In the genomic region with DNA sequence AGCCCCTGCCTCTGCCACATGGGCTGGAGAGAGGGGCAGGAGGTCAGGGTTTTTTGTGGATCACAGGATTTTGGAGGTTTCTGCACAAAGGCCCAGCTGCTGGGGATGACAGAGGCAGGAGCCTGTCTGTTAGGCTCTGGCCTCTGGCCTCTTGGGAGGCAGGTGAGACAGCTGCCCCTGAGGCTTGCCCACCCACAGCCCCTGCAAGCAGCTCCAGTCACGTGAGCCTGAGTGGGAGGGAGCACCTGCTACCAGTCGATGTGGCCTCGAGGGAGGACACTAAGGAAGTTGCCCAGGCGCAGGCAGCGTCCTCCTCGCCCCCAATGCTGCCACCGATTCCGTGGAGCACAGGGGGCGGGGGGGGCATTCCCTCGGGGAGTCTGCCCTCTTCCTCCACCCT, we compare ENCODE assay signal across 24 mouse cellular contexts.
DNase-seq lines count a peak whose midpoint lies in the region; ATAC-seq lines count a peak whose summit lies in the region.
"Had no signal": no experiment of that assay in that cellular context is flagged by ENCODE, and none has a peak within 500 bp of the region (broad histone marks: within the 10 kb centered on the region; RNA-seq: fewer than 3 reads in every experiment).

No protein-coding gene starts in this region.

- H3K36me3 ChIP-seq in embryonic facial prominence, embryonic 14.5 days (ENCODE audit: control insufficient read depth, insufficient read depth, low read length), result no peaks in the 10 kb centered on the region
- no peaks in the 10 kb centered on the region for H3K36me3 ChIP-seq in embryonic facial prominence, embryonic 10.5 days (replicated peaks)
- no peaks in the 10 kb centered on the region for H3K36me3 ChIP-seq in hindbrain, embryonic 11.5 days (ENCODE audit: control insufficient read depth, insufficient read depth, low read length)
- H3K36me3 ChIP-seq in hindbrain, embryonic 14.5 days (replicated peaks; ENCODE audit: control insufficient read depth, insufficient read depth), result no peaks in the 10 kb centered on the region
- H3K36me3 ChIP-seq in neural tube, embryonic 15.5 days, result no peaks in the 10 kb centered on the region
- H3K36me3 ChIP-seq in neural tube, embryonic 11.5 days (ENCODE audit: control insufficient read depth, insufficient read depth, low read length), result no peaks in the 10 kb centered on the region
- H3K36me3 ChIP-seq: embryonic facial prominence, embryonic 13.5 days; heart, embryonic 10.5 days; limb, embryonic 15.5 days; liver, embryonic 15.5 days had no signal

- DNase-seq in embryonic facial prominence, embryonic 14.5 days (ENCODE audit: low spot score), result peak; percentile 55
- no peak for DNase-seq in embryonic facial prominence, embryonic 10.5 days (ENCODE audit: low spot score)
- DNase-seq in hindbrain, embryonic 11.5 days (ENCODE audit: low spot score), result peak; percentile 32
- DNase-seq in hindbrain, embryonic 14.5 days (ENCODE audit: low spot score), result no peak
- DNase-seq in neural tube, embryonic 10.5 days (ENCODE audit: extremely low spot score, low spot score), result peak; percentile 32
- no peak for DNase-seq in neural tube, embryonic 11.5 days (ENCODE audit: low spot score)
- DNase-seq in thymus, postnatal 25 days, result no peak
- DNase-seq: adrenal gland, postnatal 25 days; cerebellum, adult 9-10 months; gastrocnemius, postnatal 10 days; heart, postnatal 4 days; kidney, adult 18-20 months; kidney, postnatal 4 days; lung, postnatal 4 days; thymus, adult 18-20 months; thymus, postnatal 4 days had no signal

- H3K4me1 ChIP-seq in embryonic facial prominence, embryonic 14.5 days (ENCODE audit: control insufficient read depth, insufficient read depth, low read length), result peaks cover 5% of the 10 kb centered on the region
- peaks cover 28% of the 10 kb centered on the region for H3K4me1 ChIP-seq in embryonic facial prominence, embryonic 10.5 days
- H3K4me1 ChIP-seq in hindbrain, embryonic 11.5 days (replicated peaks; ENCODE audit: control insufficient read depth, insufficient read depth, low read length), result peaks cover 3% of the 10 kb centered on the region; the same call in 1 of the 2 replicates
- H3K4me1 ChIP-seq in hindbrain, embryonic 14.5 days (replicated peaks; ENCODE audit: control insufficient read depth, insufficient read depth, low read length), result peaks cover 9% of the 10 kb centered on the region
- H3K4me1 ChIP-seq in neural tube, embryonic 15.5 days, result peaks cover 11% of the 10 kb centered on the region; the same call in 1 of the 2 replicates
- H3K4me1 ChIP-seq in neural tube, embryonic 11.5 days (ENCODE audit: control insufficient read depth, insufficient read depth, low read length), result peaks cover 9% of the 10 kb centered on the region

- H3K4me2 ChIP-seq in embryonic facial prominence, embryonic 14.5 days (ENCODE audit: low read depth, low read length), result no peak overlapping the region
- H3K4me2 ChIP-seq in hindbrain, embryonic 11.5 days (replicated peaks; ENCODE audit: low read depth, low read length), result no peak overlapping the region
- no peak overlapping the region for H3K4me2 ChIP-seq in hindbrain, embryonic 14.5 days (replicated peaks)
- H3K4me2 ChIP-seq in neural tube, embryonic 15.5 days, result no peak overlapping the region
- H3K4me2 ChIP-seq in neural tube, embryonic 11.5 days (ENCODE audit: low read depth), result no peak overlapping the region
- H3K4me2 ChIP-seq: embryonic facial prominence, embryonic 13.5 days; limb, embryonic 15.5 days; liver, embryonic 15.5 days had no signal

- H3K9me3 ChIP-seq in embryonic facial prominence, embryonic 14.5 days (ENCODE audit: control insufficient read depth, low read length), result no peaks in the 10 kb centered on the region
- no peaks in the 10 kb centered on the region for H3K9me3 ChIP-seq in embryonic facial prominence, embryonic 10.5 days
- no peaks in the 10 kb centered on the region for H3K9me3 ChIP-seq in hindbrain, embryonic 11.5 days (ENCODE audit: control insufficient read depth, low read length)
- H3K9me3 ChIP-seq in hindbrain, embryonic 14.5 days (ENCODE audit: control insufficient read depth, low read length), result no peaks in the 10 kb centered on the region
- H3K9me3 ChIP-seq in neural tube, embryonic 15.5 days (replicated peaks), result no peaks in the 10 kb centered on the region
- no peaks in the 10 kb centered on the region for H3K9me3 ChIP-seq in neural tube, embryonic 11.5 days (ENCODE audit: control insufficient read depth, low read length)
- H3K9me3 ChIP-seq: embryonic facial prominence, embryonic 13.5 days; heart, embryonic 10.5 days; limb, embryonic 15.5 days; liver, embryonic 15.5 days had no signal

- WGBS in embryonic facial prominence, embryonic 14.5 days, result 66% methylated on average over 7 of the region's 10 CpGs
- 55% methylated on average over 10 of the region's 10 CpGs for WGBS in embryonic facial prominence, embryonic 10.5 days
- 44% methylated on average over 10 of the region's 10 CpGs for WGBS in hindbrain, embryonic 11.5 days
- 26% methylated on average over 10 of the region's 10 CpGs for WGBS in hindbrain, embryonic 14.5 days
- 24% methylated on average over 10 of the region's 10 CpGs for WGBS in neural tube, embryonic 15.5 days
- 55% methylated on average over 10 of the region's 10 CpGs for WGBS in neural tube, embryonic 11.5 days

- H3K4me3 ChIP-seq in embryonic facial prominence, embryonic 14.5 days (ENCODE audit: low read depth, low read length), result no peak overlapping the region
- no peak overlapping the region for H3K4me3 ChIP-seq in embryonic facial prominence, embryonic 10.5 days
- no peak overlapping the region for H3K4me3 ChIP-seq in hindbrain, embryonic 11.5 days (ENCODE audit: low read depth, low read length)
- no peak overlapping the region for H3K4me3 ChIP-seq in hindbrain, embryonic 14.5 days (replicated peaks; ENCODE audit: low read length)
- no peak overlapping the region for H3K4me3 ChIP-seq in neural tube, embryonic 15.5 days (replicated peaks)
- no peak overlapping the region for H3K4me3 ChIP-seq in neural tube, embryonic 11.5 days (ENCODE audit: low read depth, low read length)
- H3K4me3 ChIP-seq: embryonic facial prominence, embryonic 13.5 days; heart, embryonic 10.5 days; left cerebral cortex, adult 2 months; limb, embryonic 15.5 days; liver, embryonic 15.5 days had no signal

- no peak overlapping the region for H3K9ac ChIP-seq in embryonic facial prominence, embryonic 14.5 days (ENCODE audit: low read depth, low read length)
- H3K9ac ChIP-seq in hindbrain, embryonic 11.5 days (ENCODE audit: low read depth, low read length), result no peak overlapping the region
- no peak overlapping the region for H3K9ac ChIP-seq in hindbrain, embryonic 14.5 days
- no peak overlapping the region for H3K9ac ChIP-seq in neural tube, embryonic 15.5 days (replicated peaks)
- H3K9ac ChIP-seq in neural tube, embryonic 11.5 days (ENCODE audit: low read length), result peak overlapping the region; percentile 22
- H3K9ac ChIP-seq: embryonic facial prominence, embryonic 13.5 days; limb, embryonic 15.5 days; liver, embryonic 15.5 days had no signal

- H3K27ac ChIP-seq in embryonic facial prominence, embryonic 14.5 days (replicated peaks; ENCODE audit: low read depth, low read length), result no peak overlapping the region
- H3K27ac ChIP-seq in embryonic facial prominence, embryonic 10.5 days (replicated peaks), result no peak overlapping the region; the same call in 1 of the 2 replicates
- 0 out of 2 replicates have a peak overlapping the region, but pooled peaks have one; percentile 36 for H3K27ac ChIP-seq in hindbrain, embryonic 11.5 days (ENCODE audit: low read depth, low read length)
- H3K27ac ChIP-seq in hindbrain, embryonic 14.5 days, result no peak overlapping the region
- no peak overlapping the region for H3K27ac ChIP-seq in neural tube, embryonic 15.5 days (replicated peaks)
- no peak overlapping the region for H3K27ac ChIP-seq in neural tube, embryonic 11.5 days (ENCODE audit: low read depth, low read length)
- H3K27ac ChIP-seq: embryonic facial prominence, embryonic 13.5 days; heart, embryonic 10.5 days; left cerebral cortex, adult 2 months; limb, embryonic 15.5 days; liver, embryonic 15.5 days had no signal

- peak; percentile 27; the same call in 1 of the 2 replicates for ATAC-seq in embryonic facial prominence, embryonic 14.5 days (ENCODE audit: low read depth)
- peak; percentile 38; the same call in 1 of the 2 replicates for ATAC-seq in hindbrain, embryonic 11.5 days (ENCODE audit: low FRiP score)
- no peak for ATAC-seq in hindbrain, embryonic 14.5 days (ENCODE audit: low FRiP score)
- no peak for ATAC-seq in neural tube, embryonic 15.5 days (ENCODE audit: low FRiP score)
- ATAC-seq in neural tube, embryonic 11.5 days (ENCODE audit: insufficient read depth, low FRiP score, low TSS enrichment), result peak; percentile 25; the same call in 1 of the 2 replicates
- ATAC-seq: CD4-positive, CD25-positive, alpha-beta regulatory T cell, adult 4 months; inflammation-experienced regulatory T-cells, adult 6 months had no signal

- H3K27me3 ChIP-seq in embryonic facial prominence, embryonic 14.5 days (replicated peaks; ENCODE audit: control insufficient read depth, insufficient read depth, low read length), result no peaks in the 10 kb centered on the region
- H3K27me3 ChIP-seq in embryonic facial prominence, embryonic 10.5 days (replicated peaks; ENCODE audit: low read depth, poor library complexity, severe bottlenecking), result peaks cover 93% of the 10 kb centered on the region
- peaks cover 35% of the 10 kb centered on the region for H3K27me3 ChIP-seq in hindbrain, embryonic 11.5 days (ENCODE audit: control insufficient read depth, insufficient read depth, low read length)
- peaks cover 7% of the 10 kb centered on the region for H3K27me3 ChIP-seq in hindbrain, embryonic 14.5 days (ENCODE audit: control insufficient read depth, insufficient read depth, low read length)
- H3K27me3 ChIP-seq in neural tube, embryonic 15.5 days (replicated peaks), result peaks cover 10% of the 10 kb centered on the region; the same call in 1 of the 2 replicates
- peaks cover 3% of the 10 kb centered on the region for H3K27me3 ChIP-seq in neural tube, embryonic 11.5 days (ENCODE audit: control insufficient read depth, insufficient read depth, low read length)
- H3K27me3 ChIP-seq: embryonic facial prominence, embryonic 13.5 days had no signal

Comparison
In these comparisons a context has a peak if more than half of its experiments do, and no peak if none do; other contexts are left out.
1. ATAC-seq: peak in embryonic facial prominence, embryonic 14.5 days (single experiment), hindbrain, embryonic 11.5 days (single experiment) and neural tube, embryonic 11.5 days (single experiment); none in hindbrain, embryonic 14.5 days (single experiment) and neural tube, embryonic 15.5 days (single experiment).
2. DNase-seq: peak in embryonic facial prominence, embryonic 14.5 days (single experiment), hindbrain, embryonic 11.5 days (single experiment) and neural tube, embryonic 10.5 days (single experiment); none in embryonic facial prominence, embryonic 10.5 days (single experiment), hindbrain, embryonic 14.5 days (single experiment), neural tube, embryonic 11.5 days (single experiment) and thymus, postnatal 25 days (single experiment).